Mouse (Mus musculus) lung, embryonic 14.5 days (tissue): ENCODE measurements around the gene Thsd4. TPM values are rescaled to one million over a fixed set of nuclear protein-coding genes. Genes with fewer than 3 reads are reported as not detected.

Source experiments
- ATAC-seq: fragments of 200-750 bp; cut with Nextera tagmentation; 2 replicates; pipeline ENCODE4 v1.8.0; 2017; ENCODE audit warnings: mild to moderate bottlenecking, moderate TSS enrichment, moderate library complexity; ENCODE audit not compliant: insufficient read depth
- DNase-seq: peaks from one replicate; pipeline ENCODE4 v3.0.0-alpha.2; 2015
- H3K27ac ChIP-seq: fragments of 300-500 bp; sonication (generic); 2 replicates; pipeline ENCODE4 v1.5.1; 2014; ENCODE audit warnings: low read depth, mild to moderate bottlenecking, moderate library complexity
- H3K27me3 ChIP-seq: fragments of 300-500 bp; sonication (generic); 2 replicates; pipeline ENCODE4 v1.6.1; 2014; ENCODE audit warnings: low read length, control low read depth; ENCODE audit not compliant: insufficient read depth
- H3K36me3 ChIP-seq: fragments of 300-500 bp; sonication (generic); 2 replicates; pipeline ENCODE4 v1.6.1; 2014; ENCODE audit warnings: control low read depth; ENCODE audit not compliant: insufficient read depth
- H3K4me1 ChIP-seq: fragments of 300-500 bp; sonication (generic); 2 replicates; pipeline ENCODE4 v1.6.1; 2014; ENCODE audit warnings: antibody characterized with exemption, control low read depth; ENCODE audit not compliant: insufficient read depth
- H3K4me2 ChIP-seq: fragments of 300-500 bp; sonication (generic); 2 replicates; pipeline ENCODE4 v1.6.1; 2014; ENCODE audit warnings: mild to moderate bottlenecking
- H3K4me3 ChIP-seq: fragments of 300-500 bp; sonication (generic); 2 replicates; pipeline ENCODE4 v1.5.1; 2014; ENCODE audit warnings: low read depth, low read length
- H3K9ac ChIP-seq: fragments of 300-500 bp; sonication (generic); 2 replicates; pipeline ENCODE4 v1.6.1; 2014
- H3K9me3 ChIP-seq: fragments of 300-500 bp; sonication (generic); 2 replicates; pipeline ENCODE4 v1.6.1; 2016; ENCODE audit warnings: low read depth, low read length, control low read depth
- CTCF ChIP-seq: IDR thresholded peaks from 2 replicates; pipeline ENCODE4 v1.5.1; 2016; ENCODE audit warnings: antibody characterized with exemption, low read depth
- WGBS: fragments of 180-500 bp; shearing (Covaris S2); extraction: QIAGEN DNeasy Blood & Tissue Kit; methylation state at CpG from one replicate; pipeline ENCODE4 v1.1.7; 2014; 5-methylcytosine and 5-hydroxymethylcytosine counted together
- polyA plus RNA-seq: library from polyadenylated mRNA; unstranded; fragments of >200 nt; fragmentation: Nextera tagmentation; extraction: Ambion mirVana; gene quantifications from 2 replicates; pipeline ENCODE4 v1.2.1, GENCODE M21; 2014

Gene Thsd4
- polyA plus RNA-seq, 1 experiment from 2014 or later: 18.5 TPM

DNA sequence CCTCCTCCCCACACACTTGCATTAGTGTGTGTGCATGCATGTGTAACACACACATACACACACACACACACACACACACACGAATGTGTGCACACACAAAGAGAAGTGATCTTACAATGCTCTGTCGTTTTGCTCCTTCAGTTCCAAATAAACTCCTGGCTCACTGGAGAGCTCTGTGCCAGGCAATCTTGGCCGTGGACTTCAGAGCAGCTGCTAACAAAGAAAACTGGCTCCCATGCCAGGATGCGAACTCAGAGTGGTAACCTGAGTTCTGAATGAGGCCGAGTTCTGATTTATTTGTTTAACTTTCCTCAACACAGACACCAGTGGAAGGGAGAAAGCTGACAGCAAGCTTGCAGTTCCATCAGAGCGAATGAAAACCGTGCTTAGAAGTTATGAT, 294.1 kb downstream of the Thsd4 start:
- no peak for DNase-seq
- 66% methylated on average over 7 of the region's 7 CpGs for WGBS

DNA sequence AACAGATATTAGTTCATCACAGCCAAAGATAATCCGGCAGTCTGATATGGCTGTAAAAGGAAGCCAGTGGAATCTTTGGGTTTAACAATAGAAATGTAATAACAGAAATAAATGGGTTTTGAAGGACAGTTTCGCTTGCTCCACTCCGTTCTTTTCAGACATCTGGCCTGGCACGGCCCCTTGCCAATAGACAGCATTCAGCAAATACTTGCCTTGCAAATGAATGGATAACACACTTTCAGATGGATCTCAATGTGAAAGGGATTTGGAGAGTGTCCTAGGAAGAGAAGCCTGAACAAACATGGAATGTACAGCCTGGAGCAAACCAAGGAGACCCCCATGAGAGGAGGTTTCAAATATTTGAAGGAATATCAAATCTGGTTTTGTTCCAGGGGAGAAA, 295.2 kb downstream of the Thsd4 start:
- H3K4me3 ChIP-seq: no peak overlapping the region
- no peak for TF ChIP-seq CTCF
- H3K9me3 ChIP-seq: no peaks in the 10 kb centered on the region
- H3K4me2 ChIP-seq: no peak overlapping the region
- H3K36me3 ChIP-seq: no peaks in the 10 kb centered on the region
- no peak overlapping the region for H3K27ac ChIP-seq
- H3K9ac ChIP-seq: no peak overlapping the region
- 69% methylated on average over 4 of the region's 4 CpGs for WGBS
- ATAC-seq (no peak), DNase-seq (no peak)
- H3K27me3 ChIP-seq: no peaks in the 10 kb centered on the region
- H3K4me1 ChIP-seq: peaks cover 6% of the 10 kb centered on the region; the same call in 1 of the 2 replicates

More for the DNA sequence above, 294.1 kb downstream of the Thsd4 start:
- Histone ChIP-seq H3K9me3 (no peaks in the 10 kb centered on the region), H3K4me1 (peaks cover 6% of the 10 kb centered on the region; the same call in 1 of the 2 replicates), H3K27me3 (no peaks in the 10 kb centered on the region), H3K36me3 (no peaks in the 10 kb centered on the region), H3K4me3 (no peak overlapping the region), H3K4me2 (no peak overlapping the region), H3K9ac (no peak overlapping the region), H3K27ac (no peak overlapping the region)
- ATAC-seq: no peak
- no peak for TF ChIP-seq CTCF

DNA sequence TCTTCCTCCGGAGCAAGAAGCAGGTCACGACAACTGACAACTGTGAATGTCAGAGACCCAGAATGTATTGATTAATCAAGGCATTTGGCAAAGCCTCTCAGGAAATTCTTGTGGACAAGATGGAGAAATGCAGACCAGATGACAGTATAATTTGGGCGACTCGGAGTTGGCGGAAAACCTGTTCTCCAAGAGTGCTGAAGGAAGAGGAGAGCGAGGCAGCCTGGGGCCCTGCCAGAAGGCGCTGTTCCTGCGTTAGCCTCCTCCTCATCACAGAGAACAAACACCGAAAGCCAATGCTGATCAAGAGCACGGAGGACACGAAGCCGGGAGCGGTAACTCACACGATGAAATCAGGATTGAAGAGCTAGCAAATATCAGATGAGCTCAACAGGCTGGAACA, 295.7 kb downstream of the Thsd4 start:
- peaks cover 6% of the 10 kb centered on the region; the same call in 1 of the 2 replicates for H3K4me1 ChIP-seq
- no peaks in the 10 kb centered on the region for H3K9me3 ChIP-seq
- peak; percentile 41 for DNase-seq
- no peak overlapping the region for H3K4me2 ChIP-seq
- H3K27ac ChIP-seq: no peak overlapping the region
- H3K9ac ChIP-seq: no peak overlapping the region
- no peak overlapping the region for H3K4me3 ChIP-seq
- WGBS: 60% methylated on average over 14 of the region's 14 CpGs
- H3K27me3 ChIP-seq: no peaks in the 10 kb centered on the region
- ATAC-seq: no peak
- no peak for TF ChIP-seq CTCF
- H3K36me3 ChIP-seq: no peaks in the 10 kb centered on the region

DNA sequence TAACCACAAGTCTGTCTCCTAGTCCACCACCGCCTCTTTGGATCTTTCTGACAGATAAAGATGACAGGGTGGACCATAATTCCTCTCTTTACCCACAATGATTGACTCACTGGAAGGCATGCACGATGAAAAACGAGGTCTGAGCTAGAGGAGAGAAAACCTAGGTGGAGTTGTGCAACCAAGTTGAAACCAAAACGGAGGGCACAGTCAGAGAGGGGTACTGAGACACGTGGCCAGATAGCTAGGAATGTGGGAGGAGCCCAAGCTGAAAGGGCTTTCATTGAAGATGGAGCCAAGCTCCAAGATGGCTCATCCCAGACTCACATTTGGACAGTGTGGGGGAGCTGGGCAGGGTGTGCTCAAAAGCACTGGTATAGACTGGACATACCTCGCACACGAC, 296.4 kb downstream of the Thsd4 start:
- no peaks in the 10 kb centered on the region for H3K9me3 ChIP-seq
- H3K9ac ChIP-seq: no peak overlapping the region
- no peak for TF ChIP-seq CTCF
- H3K27me3 ChIP-seq: no peaks in the 10 kb centered on the region
- H3K27ac ChIP-seq: no peak overlapping the region
- DNase-seq (no peak), ATAC-seq (no peak)
- H3K4me2 ChIP-seq: no peak overlapping the region
- H3K4me1 ChIP-seq: peaks cover 6% of the 10 kb centered on the region; the same call in 1 of the 2 replicates
- WGBS: 72% methylated on average over 7 of the region's 7 CpGs
- H3K36me3 ChIP-seq: no peaks in the 10 kb centered on the region
- H3K4me3 ChIP-seq: no peak overlapping the region

DNA sequence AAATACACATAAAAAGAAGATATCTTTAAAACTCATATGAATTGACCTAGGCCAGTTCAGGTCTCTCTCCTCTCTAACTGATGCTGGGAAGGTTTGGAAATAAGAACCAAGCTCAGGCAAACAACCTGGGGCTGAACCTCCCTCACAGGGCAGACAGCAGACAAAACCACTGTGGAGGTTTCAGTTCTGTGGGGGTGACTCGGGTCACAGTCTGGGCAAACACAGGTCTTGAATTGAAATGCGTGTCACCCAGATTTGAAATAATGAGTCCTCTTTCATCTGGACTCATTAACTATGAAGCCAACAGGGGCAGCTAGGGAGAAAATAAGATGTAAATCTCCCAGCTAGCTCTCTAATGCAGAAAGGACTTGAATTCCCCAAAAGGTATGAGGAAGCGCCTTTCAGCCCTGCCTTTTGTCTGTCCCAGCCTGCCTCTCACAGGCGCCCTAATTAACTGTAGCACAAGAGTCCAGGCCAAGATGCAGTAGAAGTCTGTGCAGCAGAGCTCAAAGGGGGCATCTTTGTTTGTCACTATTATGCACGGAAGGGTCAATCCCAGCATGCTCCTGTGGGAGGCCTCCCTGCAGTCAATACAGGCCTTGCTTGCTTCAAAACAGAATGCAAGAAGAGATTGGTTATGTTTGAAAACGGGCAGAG, 297.7 kb downstream of the Thsd4 start:
- peaks cover 6% of the 10 kb centered on the region; the same call in 1 of the 2 replicates for H3K4me1 ChIP-seq
- no peaks in the 10 kb centered on the region for H3K9me3 ChIP-seq
- H3K27me3 ChIP-seq: no peaks in the 10 kb centered on the region
- DNase-seq (no peak), ATAC-seq (no peak)
- H3K4me2 ChIP-seq: no peak overlapping the region
- no peak overlapping the region for H3K4me3 ChIP-seq
- no peak overlapping the region for H3K9ac ChIP-seq
- H3K36me3 ChIP-seq: no peaks in the 10 kb centered on the region
- WGBS: 60% methylated on average over 6 of the region's 6 CpGs
- no peak overlapping the region for H3K27ac ChIP-seq
- TF ChIP-seq CTCF: no peak

DNA sequence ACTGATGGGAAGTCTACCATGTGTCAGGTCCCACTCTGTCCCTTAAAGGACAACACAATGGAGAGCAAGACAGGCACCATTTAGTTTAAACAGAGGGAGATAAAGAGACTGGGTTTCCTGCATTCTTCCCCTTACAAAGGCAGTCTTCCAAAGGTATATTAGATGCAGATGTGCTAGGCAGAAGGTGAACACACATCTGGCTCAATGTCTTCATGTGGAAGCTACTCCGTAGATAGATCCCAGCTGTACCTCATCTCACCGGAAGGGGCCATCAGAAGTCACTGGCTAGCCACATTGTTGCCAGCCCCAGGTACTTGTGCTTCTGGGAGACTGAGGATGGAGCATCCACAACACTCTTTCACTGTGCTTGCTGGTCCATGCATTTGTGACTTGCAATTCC, 301.4 kb downstream of the Thsd4 start:
- no peaks in the 10 kb centered on the region for H3K36me3 ChIP-seq
- H3K4me2 ChIP-seq: no peak overlapping the region
- ATAC-seq: no peak
- TF ChIP-seq CTCF: no peak
- H3K27ac ChIP-seq: no peak overlapping the region
- no peaks in the 10 kb centered on the region for H3K4me1 ChIP-seq
- H3K9me3 ChIP-seq: no peaks in the 10 kb centered on the region
- H3K9ac ChIP-seq: no peak overlapping the region
- no peaks in the 10 kb centered on the region for H3K27me3 ChIP-seq
- WGBS: 86% methylated on average over 2 of the region's 2 CpGs
- DNase-seq: no peak
- H3K4me3 ChIP-seq: no peak overlapping the region

DNA sequence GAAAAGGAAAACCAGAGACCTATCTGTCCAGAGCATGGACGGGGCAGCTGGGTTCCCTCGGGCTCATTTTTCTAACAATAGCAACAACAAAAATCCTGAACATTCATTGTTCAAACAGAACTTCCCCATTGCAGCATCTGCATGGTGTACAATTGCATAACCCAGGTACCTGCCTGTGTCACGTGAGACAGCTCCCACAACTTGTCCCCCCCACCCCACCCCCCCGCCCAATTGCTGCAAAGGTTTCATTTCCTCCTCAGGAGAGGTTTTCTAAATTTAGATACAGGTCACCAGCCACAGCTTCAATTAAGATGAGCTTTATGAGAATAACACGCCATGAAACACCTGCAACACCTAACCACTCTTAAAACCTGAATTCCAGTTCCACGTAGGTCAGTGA, 303.4 kb downstream of the Thsd4 start:
- ATAC-seq (no peak), DNase-seq (no peak)
- 53% methylated on average over 6 of the region's 6 CpGs for WGBS
- no peak overlapping the region for H3K27ac ChIP-seq
- no peaks in the 10 kb centered on the region for H3K27me3 ChIP-seq
- H3K4me3 ChIP-seq: no peak overlapping the region
- H3K4me2 ChIP-seq: no peak overlapping the region
- H3K36me3 ChIP-seq: no peaks in the 10 kb centered on the region
- H3K9me3 ChIP-seq: no peaks in the 10 kb centered on the region
- no peak for TF ChIP-seq CTCF
- no peaks in the 10 kb centered on the region for H3K4me1 ChIP-seq
- H3K9ac ChIP-seq: no peak overlapping the region
